Mouse (Mus musculus) CH12.LX (cell line): ENCODE measurements around the gene Stox2. TPM values are rescaled to one million over a fixed set of nuclear protein-coding genes. Genes with fewer than 3 reads are reported as not detected.
"Not testable (repeated sequence)": the region's sequence is repeated elsewhere in the genome, so short reads cannot be mapped to it uniquely, and the experiment has no call there.

Experiments used
- DNase-seq: peaks from one replicate; pipeline ENCODE4 v3.0.0-alpha.2; 2013; ENCODE audit errors: extremely low read depth
- H3K27ac ChIP-seq: 2 replicates; pipeline ENCODE4 v1.5.1; 2012; ENCODE audit warnings: low read depth, mild to moderate bottlenecking, control low read depth, moderate library complexity; ENCODE audit not compliant: insufficient read depth
- H3K27me3 ChIP-seq: replicated peaks from 2 replicates; pipeline ENCODE3; 2012; ENCODE audit warnings: inconsistent platforms
- H3K36me3 ChIP-seq, 2 experiments: replicated peaks in 1 of 2; 2 replicates each; pipeline versions ENCODE3 to v1.6.1; 2012; ENCODE audit warnings: inconsistent platforms in 1 of 2, low read length in 1 of 2, mild to moderate bottlenecking in 1 of 2, mixed read lengths in 1 of 2, moderate library complexity in 1 of 2; ENCODE audit not compliant: control insufficient read depth in 1 of 2, insufficient read depth in 1 of 2
- H3K4me1 ChIP-seq, 2 experiments: 2 replicates each; pipeline ENCODE4 v1.6.1; 2012; ENCODE audit warnings: inconsistent platforms in 1 of 2, moderate library complexity in 1 of 2; ENCODE audit not compliant: insufficient read depth in 2 of 2, control insufficient read depth in 1 of 2
- H3K4me2 ChIP-seq: 2 replicates; pipeline ENCODE4 v1.6.1; 2012; ENCODE audit warnings: low read depth, mild to moderate bottlenecking, control low read depth; ENCODE audit not compliant: poor library complexity, insufficient read depth, severe bottlenecking
- H3K4me3 ChIP-seq, 3 experiments: fragments of 150-350 bp in 1 of 3; sonication (generic) in 1 of 3; replicated peaks in 1 of 3; 2 replicates each; pipeline versions ENCODE3 to v1.5.1; 2011 to 2012; ENCODE audit warnings: low read depth in 2 of 3, low read length in 2 of 3, mild to moderate bottlenecking in 2 of 3, moderate library complexity in 2 of 3, control low read depth in 1 of 3, improper control_type of control experiment in 1 of 3, inconsistent platforms in 1 of 3, mixed read lengths in 1 of 3; ENCODE audit not compliant: poor library complexity in 1 of 3
- H3K79me2 ChIP-seq: replicated peaks from 2 replicates; pipeline ENCODE4 v1.6.1; 2012; ENCODE audit warnings: mild to moderate bottlenecking, moderate library complexity; ENCODE audit not compliant: control insufficient read depth, poor library complexity, insufficient read depth, severe bottlenecking; ENCODE audit errors: extremely low read depth
- H3K9ac ChIP-seq: 2 replicates; pipeline ENCODE4 v1.6.1; 2012; ENCODE audit warnings: low read depth, mild to moderate bottlenecking, control low read depth, moderate library complexity; ENCODE audit not compliant: insufficient read depth
- H3K9me3 ChIP-seq: replicated peaks from 2 replicates; pipeline ENCODE3; 2012; ENCODE audit warnings: low read length, inconsistent platforms, mixed read lengths
- BHLHE40 ChIP-seq: IDR thresholded peaks from 2 replicates; pipeline ENCODE4 v1.6.1; 2011; ENCODE audit warnings: mild to moderate bottlenecking, low read depth, low read length, improper control_type of control experiment
- CHD1 ChIP-seq: IDR thresholded peaks from 2 replicates; pipeline ENCODE4 v1.6.1; 2012; ENCODE audit warnings: low read depth, low read length, improper control_type of control experiment, inconsistent platforms
- E2F4 ChIP-seq: IDR thresholded peaks from 2 replicates; pipeline ENCODE4 v1.6.1; 2011; ENCODE audit warnings: low read depth, low read length, improper control_type of control experiment; ENCODE audit not compliant: insufficient replicate concordance
- ELF1 ChIP-seq: IDR thresholded peaks from 2 replicates; pipeline ENCODE4 v1.6.1; 2014; ENCODE audit warnings: low read depth, mild to moderate bottlenecking, inconsistent platforms, low read length, improper control_type of control experiment
- EP300 ChIP-seq: IDR thresholded peaks from 2 replicates; pipeline ENCODE4 v1.6.1; 2011; ENCODE audit warnings: low read length, improper control_type of control experiment
- HCFC1 ChIP-seq: IDR thresholded peaks from 2 replicates; pipeline ENCODE4 v1.6.1; 2012; ENCODE audit warnings: low read depth, mild to moderate bottlenecking, inconsistent platforms, low read length, improper control_type of control experiment
- IRF4 ChIP-seq: IDR thresholded peaks from 2 replicates; pipeline ENCODE4 v1.6.1; 2014; ENCODE audit warnings: low read depth, mild to moderate bottlenecking, inconsistent platforms, low read length, improper control_type of control experiment
- JUN ChIP-seq: IDR thresholded peaks from 2 replicates; pipeline ENCODE4 v1.6.1; 2011; ENCODE audit warnings: low read depth, mild to moderate bottlenecking, low read length, improper control_type of control experiment, moderate library complexity; ENCODE audit not compliant: insufficient read depth
- JUND ChIP-seq: conservative IDR thresholded peaks from 2 replicates; pipeline ENCODE4 v1.6.1; 2011; ENCODE audit warnings: low read depth, low read length, improper control_type of control experiment
- KAT2A ChIP-seq: IDR thresholded peaks from 2 replicates; pipeline ENCODE4 v1.6.1; 2012; ENCODE audit warnings: low read length, improper control_type of control experiment, inconsistent platforms; ENCODE audit not compliant: insufficient replicate concordance
- MAFK ChIP-seq: IDR thresholded peaks from 2 replicates; pipeline ENCODE4 v1.6.1; 2011; ENCODE audit warnings: low read length, improper control_type of control experiment; ENCODE audit not compliant: insufficient replicate concordance
- MEF2A ChIP-seq: IDR thresholded peaks from 2 replicates; pipeline ENCODE4 v1.6.1; 2014; ENCODE audit warnings: low read depth, mild to moderate bottlenecking, inconsistent platforms, low read length, improper control_type of control experiment, borderline replicate concordance
- MYC ChIP-seq: IDR thresholded peaks from 2 replicates; pipeline ENCODE4 v1.6.1; 2011; ENCODE audit warnings: low read depth, mild to moderate bottlenecking, improper control_type of control experiment, low read length
- NELFE ChIP-seq: IDR thresholded peaks from 2 replicates; pipeline ENCODE4 v1.6.1; 2011; ENCODE audit warnings: low read depth, low read length, improper control_type of control experiment
- NRF1 ChIP-seq: IDR thresholded peaks from 2 replicates; pipeline ENCODE4 v1.6.1; 2014; ENCODE audit warnings: low read depth, mild to moderate bottlenecking, inconsistent platforms, low read length, improper control_type of control experiment, moderate library complexity
- PAX5 ChIP-seq: IDR thresholded peaks from 2 replicates; pipeline ENCODE4 v1.6.1; 2012; ENCODE audit warnings: low read length, inconsistent platforms, mixed read lengths
- POLR2AphosphoS2 ChIP-seq: IDR thresholded peaks from 2 replicates; pipeline ENCODE4 v1.6.1; 2011; ENCODE audit warnings: low read depth, low read length, improper control_type of control experiment
- RCOR1 ChIP-seq: conservative IDR thresholded peaks from 2 replicates; pipeline ENCODE4 v1.6.1; 2012; ENCODE audit warnings: low read depth, mild to moderate bottlenecking, inconsistent platforms, low read length, improper control_type of control experiment
- SMC3 ChIP-seq: IDR thresholded peaks from 2 replicates; pipeline ENCODE4 v1.6.1; 2011; ENCODE audit warnings: low read depth, low read length, improper control_type of control experiment
- TBP ChIP-seq: conservative IDR thresholded peaks from 2 replicates; pipeline ENCODE4 v1.6.1; 2011; ENCODE audit warnings: low read depth, low read length, improper control_type of control experiment
- UBTF ChIP-seq: IDR thresholded peaks from 2 replicates; pipeline ENCODE4 v1.6.1; 2012; ENCODE audit warnings: low read depth, mild to moderate bottlenecking, inconsistent platforms, low read length, improper control_type of control experiment, moderate library complexity
- USF1 ChIP-seq: IDR thresholded peaks from 2 replicates; pipeline ENCODE4 v1.6.1; 2014; ENCODE audit warnings: low read depth, mild to moderate bottlenecking, inconsistent platforms, low read length, improper control_type of control experiment
- USF2 ChIP-seq: conservative IDR thresholded peaks from 2 replicates; pipeline ENCODE4 v1.6.1; 2011; ENCODE audit warnings: low read depth, low read length, improper control_type of control experiment
- ZKSCAN1 ChIP-seq: IDR thresholded peaks from 2 replicates; pipeline ENCODE4 v1.6.1; 2012; ENCODE audit warnings: low read depth, inconsistent platforms, low read length, improper control_type of control experiment, borderline replicate concordance
- ZMIZ1 ChIP-seq: IDR thresholded peaks from 2 replicates; pipeline ENCODE4 v1.6.1; 2012; ENCODE audit warnings: low read depth, mild to moderate bottlenecking, inconsistent platforms, low read length, improper control_type of control experiment
- ZNF384 ChIP-seq: IDR thresholded peaks from 2 replicates; pipeline ENCODE4 v1.6.1; 2012; ENCODE audit warnings: low read depth, low read length, improper control_type of control experiment, inconsistent platforms
- dilution Hi-C: fragments of 300-500 bp; cut with MboI; formaldehyde crosslinking; loops from 2 replicates; pipeline ENCODE4 v1.14.3; 2020; ENCODE audit warnings: low sequenced_read_pairs; ENCODE audit not compliant: extremely low pct_unique_long_range_greater_than_20kb, extremely low pct_ligation_motif_present
- in situ Hi-C: fragments of 300-500 bp; cut with MboI; formaldehyde crosslinking; loops from 3 replicates; pipeline ENCODE4 v1.14.3; 2019; ENCODE audit warnings: low sequenced_read_pairs, low pct_ligation_motif_present, low pct_unique_long_range_greater_than_20kb, mixed read lengths
- polyA plus RNA-seq: library from polyadenylated mRNA; unstranded; fragments of >175 nt; gene quantifications from 2 replicates; pipeline ENCODE4 v1.2.1, GENCODE M21; 2012; ENCODE audit warnings: low read depth; ENCODE audit not compliant: insufficient read length
- total RNA-seq, 2 experiments: library from RNA; depleted of rRNA; stranded (reverse); fragments of 300-350 nt in 1 of 2; fragments of >200 nt in 1 of 2; gene quantifications; 2 replicates each; pipeline ENCODE4 v1.2.3; 2012 to 2014

Stox2 gene
- total and polyA plus RNA-seq, 3 experiments = 0.23 to 1.0 (median 0.42) TPM

DNA sequence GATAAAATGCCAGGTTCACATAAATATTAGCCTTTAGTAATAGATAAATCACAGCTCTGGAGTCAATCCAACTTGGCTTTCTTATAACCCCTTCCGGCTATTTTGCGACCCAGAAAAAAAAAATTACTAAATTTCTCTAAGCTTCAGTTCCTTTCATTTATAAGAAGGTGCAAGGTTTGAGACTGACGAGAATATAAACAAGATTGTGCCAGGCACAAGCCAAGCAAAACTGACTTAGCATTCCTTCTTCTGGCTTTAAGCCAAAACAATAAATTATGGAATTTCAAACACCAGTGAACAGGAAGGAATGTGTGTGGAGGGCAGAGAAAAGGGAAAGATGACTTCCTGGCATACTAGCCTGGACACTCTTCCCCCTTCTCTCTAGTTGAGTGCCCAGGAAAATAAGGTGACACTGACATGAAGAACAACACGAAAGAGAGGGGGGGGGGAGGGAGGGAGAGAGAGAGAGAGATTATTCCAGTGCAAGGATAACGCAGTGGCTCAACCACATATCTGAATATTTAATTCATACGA is 13.1 kb upstream of the Stox2 start:
- Histone ChIP-seq H3K27me3 (no peaks in the 10 kb centered on the region), H3K4me2 (no peak overlapping the region), H3K9ac (no peak overlapping the region), H3K4me3 (no peak overlapping the region), H3K27ac (no peak overlapping the region), H3K36me3 (no peaks in the 10 kb centered on the region), H3K9me3 (peaks cover 5% of the 10 kb centered on the region), H3K79me2 (no peaks in the 10 kb centered on the region), H3K4me1 (no peaks in the 10 kb centered on the region)
- dilution Hi-C loops = no loop called here
- no peak for DNase-seq
- no peak for TF ChIP-seq RCOR1
- no peak for TF ChIP-seq MYC
- no peak for TF ChIP-seq ZNF384
- TF ChIP-seq NELFE = no peak
- TF ChIP-seq IRF4 = no peak
- TF ChIP-seq ZMIZ1 = no peak
- no peak for TF ChIP-seq EP300
- TF ChIP-seq ZKSCAN1 = no peak
- TF ChIP-seq SMC3 = no peak
- no peak for TF ChIP-seq CHD1
- TF ChIP-seq USF1 = no peak
- TF ChIP-seq POLR2AphosphoS2 = no peak
- TF ChIP-seq BHLHE40 = no peak
- TF ChIP-seq PAX5 = no peak
- in situ Hi-C loops = no loop called here

- Histone ChIP-seq H3K36me3 (no peaks in the 10 kb centered on the region), H3K4me2 (no peak overlapping the region), H3K4me3 (no peak overlapping the region), H3K79me2 (no peaks in the 10 kb centered on the region), H3K9ac (no peak overlapping the region), H3K27me3 (no peaks in the 10 kb centered on the region), H3K27ac (no peak overlapping the region), H3K9me3 (peaks cover 5% of the 10 kb centered on the region), H3K4me1 (no peaks in the 10 kb centered on the region)
- dilution Hi-C loops = no loop called here
- DNase-seq = no peak
- TF ChIP-seq HCFC1 = no peak
- TF ChIP-seq IRF4 = no peak
- TF ChIP-seq TBP = no peak
- no peak for TF ChIP-seq ZMIZ1
- TF ChIP-seq NRF1 = no peak
- TF ChIP-seq ELF1 = no peak
- TF ChIP-seq MYC = no peak
- no peak for TF ChIP-seq POLR2AphosphoS2
- no peak for TF ChIP-seq E2F4
- no peak for TF ChIP-seq JUND
- no peak for TF ChIP-seq SMC3
- no peak for TF ChIP-seq JUN
- no peak for TF ChIP-seq PAX5
- TF ChIP-seq USF2 = no peak
- TF ChIP-seq UBTF = no peak
- no peak for TF ChIP-seq MEF2A
- no peak for TF ChIP-seq KAT2A
- no peak for TF ChIP-seq MAFK
- in situ Hi-C loops = no loop called here
Observed at GRCm38 (mm10) chr8:47458591-47458990, 12.4 kb upstream of the Stox2 start.

DNA sequence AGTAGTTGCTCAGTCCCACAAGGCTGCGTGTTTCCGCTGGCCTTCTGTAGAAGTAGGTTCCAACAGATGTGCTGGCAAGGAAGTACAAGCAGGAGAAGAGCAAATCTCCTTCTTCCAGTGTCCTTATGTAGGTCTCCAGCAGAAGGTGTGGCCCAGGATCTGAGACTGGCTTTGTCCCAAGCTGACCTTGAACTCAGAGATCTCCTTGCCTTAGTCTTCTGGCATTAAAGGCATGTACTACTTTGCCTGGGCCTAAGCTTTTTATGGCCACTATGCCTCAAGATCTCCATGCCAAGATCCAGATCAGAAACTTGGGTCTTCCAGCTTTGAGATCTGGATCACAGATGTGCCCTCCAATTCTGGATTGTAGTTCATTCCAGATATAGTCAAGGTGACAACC is 3.0 kb upstream of the Stox2 start:
- H3K9ac ChIP-seq, H3K36me3 ChIP-seq, in situ Hi-C loops, H3K4me2 ChIP-seq, H3K4me1 ChIP-seq, H3K79me2 ChIP-seq, H3K27me3 ChIP-seq, H3K9me3 ChIP-seq, H3K27ac ChIP-seq, DNase-seq, H3K4me3 ChIP-seq, dilution Hi-C loops: not testable (repeated sequence)
